Mouse (Mus musculus) hindbrain, embryonic 11.5 days (tissue): ENCODE measurements around the gene C2cd3. TPM values are rescaled to one million over a fixed set of nuclear protein-coding genes. Genes with fewer than 3 reads are reported as not detected.

ENCODE experiments used
- ATAC-seq: fragments of 200-750 bp; cut with Nextera tagmentation; 2 replicates; pipeline ENCODE4 v1.8.0; 2017; ENCODE audit warnings: mild to moderate bottlenecking, moderate TSS enrichment, moderate library complexity; ENCODE audit not compliant: low FRiP score
- DNase-seq: peaks from one replicate; pipeline ENCODE4 v3.0.0-alpha.2; 2015; ENCODE audit warnings: low spot score
- H3K27ac ChIP-seq: fragments of 300-500 bp; sonication (generic); 2 replicates; pipeline ENCODE4 v1.5.1; 2014; ENCODE audit warnings: mild to moderate bottlenecking, low read depth, low read length
- H3K27me3 ChIP-seq: fragments of 300-500 bp; sonication (generic); 2 replicates; pipeline ENCODE4 v1.6.1; 2014; ENCODE audit warnings: mild to moderate bottlenecking, low read length, moderate library complexity, mixed read lengths; ENCODE audit not compliant: control insufficient read depth, insufficient read depth
- H3K36me3 ChIP-seq: fragments of 300-500 bp; sonication (generic); 2 replicates; pipeline ENCODE4 v1.6.1; 2014; ENCODE audit warnings: mild to moderate bottlenecking, low read length, moderate library complexity, mixed read lengths; ENCODE audit not compliant: control insufficient read depth, insufficient read depth
- H3K4me1 ChIP-seq: fragments of 300-500 bp; sonication (generic); replicated peaks from 2 replicates; pipeline ENCODE4 v1.6.1; 2014; ENCODE audit warnings: low read length, mixed read lengths; ENCODE audit not compliant: control insufficient read depth, insufficient read depth
- H3K4me2 ChIP-seq: fragments of 300-500 bp; sonication (generic); replicated peaks from 2 replicates; pipeline ENCODE4 v1.6.1; 2014; ENCODE audit warnings: mild to moderate bottlenecking, low read depth, low read length
- H3K4me3 ChIP-seq: fragments of 300-500 bp; sonication (generic); 2 replicates; pipeline ENCODE4 v1.5.1; 2014; ENCODE audit warnings: low read depth, low read length
- H3K9ac ChIP-seq: fragments of 300-500 bp; sonication (generic); 2 replicates; pipeline ENCODE4 v1.6.1; 2014; ENCODE audit warnings: low read depth, low read length
- H3K9me3 ChIP-seq: fragments of 300-500 bp; sonication (generic); 2 replicates; pipeline ENCODE4 v1.6.1; 2016; ENCODE audit warnings: low read length; ENCODE audit not compliant: control insufficient read depth
- WGBS: fragments of 180-500 bp; shearing (Covaris S2); extraction: QIAGEN DNeasy Blood & Tissue Kit; methylation state at CpG from one replicate; pipeline ENCODE4 v1.1.7; 2014; 5-methylcytosine and 5-hydroxymethylcytosine counted together
- polyA plus RNA-seq: library from polyadenylated mRNA; unstranded; fragments of >200 nt; fragmentation: Nextera tagmentation; extraction: Ambion mirVana; gene quantifications from 2 replicates; pipeline ENCODE4 v1.2.1, GENCODE M21; 2014

The C2cd3 gene
- polyA plus RNA-seq, 1 experiment from 2014 or later: 40.4 TPM

DNA sequence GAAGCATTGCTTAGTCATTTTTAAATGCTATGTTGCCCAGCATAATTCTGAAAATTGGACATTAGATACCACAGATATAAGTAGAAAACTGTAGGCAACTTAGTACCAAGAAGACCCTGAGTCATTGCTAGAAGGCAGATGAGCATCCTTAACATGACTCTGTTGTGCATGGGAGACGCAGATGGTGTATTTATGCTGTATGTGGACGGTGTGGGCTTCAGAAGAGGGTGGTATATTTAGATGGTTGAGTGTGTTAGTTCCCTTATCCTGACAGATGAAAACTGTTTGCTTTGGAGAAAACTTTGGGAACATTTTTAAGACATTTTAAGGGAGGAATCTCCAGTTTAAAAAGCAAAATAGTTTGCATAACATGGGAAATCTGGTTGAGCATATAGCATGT is 16.1 kb downstream of the C2cd3 start:
- no peak overlapping the region for H3K4me3 ChIP-seq
- DNase-seq (no peak), ATAC-seq (no peak)
- H3K27ac ChIP-seq: no peak overlapping the region
- no peaks in the 10 kb centered on the region for H3K9me3 ChIP-seq
- no peaks in the 10 kb centered on the region for H3K27me3 ChIP-seq
- no peak overlapping the region for H3K4me2 ChIP-seq
- H3K4me1 ChIP-seq: no peaks in the 10 kb centered on the region
- no peak overlapping the region for H3K9ac ChIP-seq
- H3K36me3 ChIP-seq: peaks cover 11% of the 10 kb centered on the region; the same call in 1 of the 2 replicates
- 94% methylated on average over 2 of the region's 2 CpGs for WGBS

DNA sequence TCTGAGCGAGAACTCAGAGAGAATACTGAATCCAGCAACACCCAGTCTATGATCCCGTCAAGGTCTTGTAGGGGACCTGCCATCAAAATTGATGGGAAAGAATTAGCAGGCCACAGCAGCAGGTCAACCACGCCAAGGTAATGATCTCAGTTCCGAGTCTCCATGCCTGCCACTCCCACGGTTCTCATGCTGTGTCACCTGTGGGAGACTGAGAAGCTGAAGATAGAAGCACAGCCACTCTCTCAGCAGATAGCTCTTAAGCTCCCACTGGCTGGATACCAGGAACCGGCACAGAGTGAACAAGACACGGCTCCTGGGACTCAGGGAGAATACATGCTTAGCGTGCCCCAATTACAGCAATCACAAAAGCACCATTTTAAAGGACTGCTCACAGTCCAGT is 18.1 kb downstream of the C2cd3 start:
- H3K27ac ChIP-seq: no peak overlapping the region
- 89% methylated on average over 8 of the region's 8 CpGs for WGBS
- H3K4me1 ChIP-seq: no peaks in the 10 kb centered on the region
- DNase-seq (no peak), ATAC-seq (no peak)
- H3K4me3 ChIP-seq: no peak overlapping the region
- H3K4me2 ChIP-seq: no peak overlapping the region
- no peak overlapping the region for H3K9ac ChIP-seq
- peaks cover 11% of the 10 kb centered on the region; the same call in 1 of the 2 replicates for H3K36me3 ChIP-seq
- H3K9me3 ChIP-seq: no peaks in the 10 kb centered on the region
- H3K27me3 ChIP-seq: no peaks in the 10 kb centered on the region

DNA sequence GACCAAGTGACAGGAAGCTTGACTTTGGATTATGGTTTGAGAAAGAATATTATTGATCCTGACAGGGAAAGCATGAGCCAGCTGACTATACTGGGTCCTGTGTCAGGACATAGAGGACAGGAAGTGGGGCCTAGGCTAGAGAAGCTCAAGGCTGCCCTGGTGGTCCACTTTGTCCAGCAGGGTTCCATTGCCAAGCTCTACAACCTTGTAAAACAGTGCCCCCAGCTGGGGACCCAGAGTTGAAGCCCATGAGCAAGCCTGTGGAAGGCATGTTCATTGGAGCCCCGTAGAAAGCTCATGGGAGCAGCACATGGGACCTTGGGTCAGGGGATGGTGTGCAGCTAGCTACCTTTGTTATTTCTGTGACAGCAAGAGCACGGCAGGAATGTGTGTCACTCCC is 20.2 kb downstream of the C2cd3 start:
- DNase-seq (no peak), ATAC-seq (no peak)
- Histone ChIP-seq H3K9me3 (no peaks in the 10 kb centered on the region), H3K27ac (no peak overlapping the region), H3K4me2 (no peak overlapping the region), H3K4me3 (no peak overlapping the region), H3K4me1 (no peaks in the 10 kb centered on the region), H3K27me3 (no peaks in the 10 kb centered on the region), H3K36me3 (peaks cover 13% of the 10 kb centered on the region; the same call in 1 of the 2 replicates), H3K9ac (no peak overlapping the region)
- WGBS: 80% methylated on average over 2 of the region's 2 CpGs

DNA sequence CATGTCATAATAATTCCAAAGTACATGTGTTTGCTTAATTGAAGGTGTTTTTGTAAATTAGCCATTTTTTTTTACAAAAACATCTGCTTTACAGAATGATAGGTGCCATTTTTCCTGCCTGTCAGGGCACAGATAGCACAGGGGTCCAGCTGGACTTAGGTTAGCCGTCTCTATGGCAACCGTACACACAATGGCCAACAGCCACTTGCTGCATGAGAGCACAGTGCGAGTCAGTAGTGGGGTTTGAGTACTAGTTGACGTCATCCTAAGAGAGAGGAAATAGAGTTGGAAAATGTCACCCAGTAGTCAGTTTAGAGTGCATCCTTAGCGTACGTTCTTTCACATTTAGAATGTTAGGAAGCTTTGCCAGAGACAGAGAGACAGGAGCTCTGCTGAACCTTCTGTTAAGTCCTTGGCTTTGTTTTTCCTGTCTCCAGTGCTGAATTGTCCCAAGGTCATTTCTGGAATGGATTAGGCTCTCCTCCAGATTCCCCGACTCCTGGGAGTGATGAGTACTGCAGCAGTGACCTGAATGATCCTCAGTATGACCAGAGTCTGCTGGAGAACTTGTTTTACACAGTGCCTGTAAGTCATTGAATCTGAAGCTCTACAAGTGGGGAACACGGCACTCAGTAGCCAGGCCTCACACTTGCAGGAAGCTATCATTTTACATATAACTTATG is 27.3 kb downstream of the C2cd3 start:
- DNase-seq: peak; percentile 54
- no peak overlapping the region for H3K4me2 ChIP-seq
- H3K4me3 ChIP-seq: no peak overlapping the region
- H3K9me3 ChIP-seq: no peaks in the 10 kb centered on the region
- peaks cover 11% of the 10 kb centered on the region; the same call in 1 of the 2 replicates for H3K36me3 ChIP-seq
- WGBS: 70% methylated on average over 8 of the region's 8 CpGs
- peak; percentile 57; the same call in 1 of the 2 replicates for ATAC-seq
- no peak overlapping the region for H3K9ac ChIP-seq
- H3K27me3 ChIP-seq: no peaks in the 10 kb centered on the region
- no peaks in the 10 kb centered on the region for H3K4me1 ChIP-seq
- H3K27ac ChIP-seq: no peak overlapping the region

DNA sequence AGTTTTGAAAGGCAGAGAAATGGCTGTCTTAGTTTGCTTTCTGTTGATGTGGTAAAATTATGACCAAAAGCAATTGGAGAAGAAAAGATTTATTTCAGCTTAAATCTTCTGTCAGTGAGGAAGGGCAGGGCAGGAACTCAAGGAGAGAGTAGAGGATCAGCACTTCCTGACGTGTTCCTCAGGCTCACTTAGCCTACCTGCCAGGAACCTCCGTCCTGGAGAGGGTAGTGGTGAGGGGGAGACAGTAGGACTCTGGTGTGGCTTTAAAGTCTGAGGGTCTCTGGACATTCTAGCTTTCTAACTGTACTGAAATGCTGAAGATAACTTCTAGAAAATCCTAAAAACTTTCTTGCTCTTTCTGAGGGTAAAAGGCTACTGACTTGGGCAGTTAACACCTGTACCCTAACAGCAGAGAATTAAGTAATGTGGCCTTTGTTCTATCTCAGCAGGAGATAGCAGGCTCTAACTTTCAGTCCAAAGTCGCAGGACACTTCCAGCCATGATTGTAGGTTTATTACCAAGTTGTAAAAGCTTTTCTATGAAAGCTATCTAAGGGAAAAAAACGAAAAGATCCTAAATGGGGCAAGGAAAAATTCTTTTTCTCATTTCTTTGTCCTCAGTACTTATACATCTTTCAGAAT is 29.0 kb downstream of the C2cd3 start:
- ATAC-seq: no peak
- no peak for DNase-seq
- Histone ChIP-seq H3K27me3 (no peaks in the 10 kb centered on the region), H3K4me3 (no peak overlapping the region), H3K9me3 (no peaks in the 10 kb centered on the region), H3K9ac (no peak overlapping the region), H3K27ac (no peak overlapping the region), H3K36me3 (peaks cover 8% of the 10 kb centered on the region; the same call in 1 of the 2 replicates), H3K4me1 (no peaks in the 10 kb centered on the region), H3K4me2 (no peak overlapping the region)
- WGBS: 73% methylated on average over 4 of the region's 4 CpGs

DNA sequence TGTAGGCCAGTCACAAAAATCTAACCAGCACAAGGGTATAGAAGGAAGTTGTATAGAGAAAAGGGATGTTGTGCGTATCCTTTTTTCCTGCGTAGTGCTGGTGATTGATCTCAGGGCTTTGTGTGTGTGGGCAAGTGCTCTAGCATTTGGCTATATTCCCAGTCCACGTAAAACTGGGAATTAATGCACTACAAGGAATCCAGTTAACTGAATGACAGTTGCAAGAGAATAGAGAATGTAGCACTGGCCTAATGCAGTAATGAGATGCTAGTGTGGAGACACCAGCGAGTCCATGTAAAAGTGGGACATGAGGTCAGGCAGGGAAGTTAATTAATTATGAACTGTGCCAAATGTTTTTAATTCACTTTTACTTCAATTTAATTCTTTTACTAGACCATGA is 30.7 kb downstream of the C2cd3 start:
- ATAC-seq (no peak), DNase-seq (no peak)
- Histone ChIP-seq H3K9me3 (no peaks in the 10 kb centered on the region), H3K27me3 (no peaks in the 10 kb centered on the region), H3K36me3 (peaks cover 8% of the 10 kb centered on the region; the same call in 1 of the 2 replicates), H3K27ac (no peak overlapping the region), H3K9ac (no peak overlapping the region), H3K4me1 (no peaks in the 10 kb centered on the region), H3K4me2 (no peak overlapping the region), H3K4me3 (no peak overlapping the region)
- 94% methylated on average over 4 of the region's 4 CpGs for WGBS

DNA sequence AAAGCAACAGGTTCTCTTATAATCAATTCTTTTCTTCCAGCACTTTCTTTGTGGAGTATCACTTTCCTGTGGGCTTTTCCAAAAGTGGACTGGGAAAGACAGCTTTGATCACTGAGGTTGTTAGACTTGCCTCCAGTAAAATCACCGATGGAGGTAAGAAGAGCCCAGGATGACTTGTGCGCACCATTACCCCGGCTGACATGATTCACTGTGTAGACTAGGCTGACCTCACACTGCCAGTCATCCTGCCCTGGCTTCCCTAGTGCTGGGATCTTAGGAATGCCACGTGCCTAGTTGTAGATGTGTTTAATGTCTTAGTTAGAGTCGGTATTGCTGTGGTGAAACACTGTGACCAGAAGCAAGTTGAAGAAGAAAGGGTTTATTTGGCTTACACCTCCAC is 35.6 kb downstream of the C2cd3 start:
- Histone ChIP-seq H3K4me1 (no peaks in the 10 kb centered on the region), H3K27ac (no peak overlapping the region), H3K9ac (no peak overlapping the region), H3K4me2 (no peak overlapping the region), H3K27me3 (no peaks in the 10 kb centered on the region), H3K4me3 (no peak overlapping the region), H3K36me3 (peaks cover 8% of the 10 kb centered on the region; the same call in 1 of the 2 replicates), H3K9me3 (no peaks in the 10 kb centered on the region)
- DNase-seq (no peak), ATAC-seq (no peak)
- WGBS: 99% methylated on average over 5 of the region's 5 CpGs

DNA sequence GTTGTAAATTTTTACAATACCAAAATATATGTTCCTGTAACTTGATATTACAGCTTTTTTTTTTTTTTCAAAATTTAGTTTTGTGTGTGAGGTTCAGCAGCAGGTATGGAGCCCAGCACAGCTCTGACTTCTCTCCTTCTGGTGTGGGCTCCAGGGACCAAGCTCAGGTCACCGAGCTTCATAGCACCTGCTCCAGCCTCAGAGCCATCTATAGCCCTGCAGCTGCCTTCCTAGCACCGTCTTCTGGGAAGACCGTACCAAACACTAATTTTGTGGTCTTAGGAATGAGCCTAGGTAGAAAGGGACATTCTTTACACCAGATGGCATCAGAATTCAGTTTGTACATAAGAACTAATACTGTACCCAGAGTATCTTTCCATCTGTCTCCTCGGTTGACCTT is 36.7 kb downstream of the C2cd3 start:
- Histone ChIP-seq H3K4me2 (no peak overlapping the region), H3K4me3 (no peak overlapping the region), H3K27me3 (no peaks in the 10 kb centered on the region), H3K27ac (no peak overlapping the region), H3K9me3 (no peaks in the 10 kb centered on the region), H3K9ac (no peak overlapping the region), H3K36me3 (peaks cover 8% of the 10 kb centered on the region; the same call in 1 of the 2 replicates), H3K4me1 (no peaks in the 10 kb centered on the region)
- no peak for ATAC-seq
- no peak for DNase-seq
- 93% methylated on average over 4 of the region's 4 CpGs for WGBS

DNA sequence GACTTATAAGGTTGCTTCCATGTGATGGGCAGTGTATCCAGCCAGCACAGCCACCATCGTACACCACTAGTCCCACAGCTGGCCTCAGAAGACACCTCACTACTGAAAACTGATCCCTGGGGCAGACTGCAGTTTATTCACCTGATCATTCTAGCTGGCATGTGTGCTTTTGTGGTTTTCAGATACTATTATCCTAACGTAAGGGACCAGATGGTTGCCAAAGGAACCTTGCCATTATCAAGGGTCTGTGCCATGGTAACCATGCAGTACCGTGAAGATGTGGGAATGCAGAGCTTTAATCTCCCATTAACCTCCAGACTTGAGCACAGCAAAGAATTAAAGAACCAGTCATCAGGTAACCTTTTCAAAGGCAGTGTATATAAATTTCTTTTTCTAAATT is 53.8 kb downstream of the C2cd3 start:
- 84% methylated on average over 3 of the region's 3 CpGs for WGBS
- Histone ChIP-seq H3K9me3 (no peaks in the 10 kb centered on the region), H3K4me1 (no peaks in the 10 kb centered on the region), H3K9ac (no peak overlapping the region), H3K4me2 (no peak overlapping the region), H3K27me3 (no peaks in the 10 kb centered on the region), H3K36me3 (peaks cover 6% of the 10 kb centered on the region; the same call in 1 of the 2 replicates), H3K4me3 (no peak overlapping the region), H3K27ac (no peak overlapping the region)
- DNase-seq (no peak), ATAC-seq (no peak)
